Mouse (Mus musculus) brain, embryonic 14.5 days (tissue): ENCODE data around the gene Tbc1d5.

Source experiments
- CTCF ChIP-seq: fragments of 200-500 bp; IDR thresholded peaks from 2 replicates; pipeline ENCODE4 v1.5.1; 2012; ENCODE audit warnings: inconsistent platforms, mild to moderate bottlenecking, moderate library complexity, borderline replicate concordance; ENCODE audit not compliant: insufficient read depth, insufficient read length; ENCODE audit errors: extremely low read depth
- POLR2A ChIP-seq: fragments of 200-500 bp; IDR thresholded peaks from 2 replicates; pipeline ENCODE4 v1.6.1; 2012; ENCODE audit warnings: mild to moderate bottlenecking, inconsistent platforms, borderline replicate concordance; ENCODE audit not compliant: poor library complexity, insufficient read depth, insufficient read length, severe bottlenecking; ENCODE audit errors: extremely low read depth

DNA sequence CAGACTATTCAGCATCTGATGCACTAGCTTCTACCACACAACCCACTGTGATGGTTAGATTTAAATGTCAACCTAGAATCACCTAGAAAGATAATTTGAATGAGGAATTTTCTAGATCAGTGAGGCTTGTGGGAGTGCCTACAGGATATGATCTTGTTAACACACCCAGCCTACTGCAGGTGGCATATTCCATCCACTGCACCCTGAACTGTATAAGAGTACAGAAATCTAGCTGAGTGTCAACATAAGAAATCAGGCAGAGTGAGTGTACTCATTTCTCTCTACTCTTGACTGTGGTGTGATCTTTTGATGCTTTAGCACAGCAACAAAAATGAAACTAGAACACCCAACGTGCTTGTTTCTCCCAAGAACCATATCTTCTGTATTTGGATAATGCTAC is 6.8 kb downstream of the Tbc1d5 start:
- no peak for TF ChIP-seq CTCF
- no peak for TF ChIP-seq POLR2A
